Mouse (Mus musculus): ENCODE measurements around the gene Ankrd63. TPM values are rescaled to one million over a fixed set of nuclear protein-coding genes. Genes with fewer than 3 reads are reported as not detected.

Gene Ankrd63
- polyA plus RNA-seq, 1 experiment from 2014 or later = 2.1 TPM

DNA sequence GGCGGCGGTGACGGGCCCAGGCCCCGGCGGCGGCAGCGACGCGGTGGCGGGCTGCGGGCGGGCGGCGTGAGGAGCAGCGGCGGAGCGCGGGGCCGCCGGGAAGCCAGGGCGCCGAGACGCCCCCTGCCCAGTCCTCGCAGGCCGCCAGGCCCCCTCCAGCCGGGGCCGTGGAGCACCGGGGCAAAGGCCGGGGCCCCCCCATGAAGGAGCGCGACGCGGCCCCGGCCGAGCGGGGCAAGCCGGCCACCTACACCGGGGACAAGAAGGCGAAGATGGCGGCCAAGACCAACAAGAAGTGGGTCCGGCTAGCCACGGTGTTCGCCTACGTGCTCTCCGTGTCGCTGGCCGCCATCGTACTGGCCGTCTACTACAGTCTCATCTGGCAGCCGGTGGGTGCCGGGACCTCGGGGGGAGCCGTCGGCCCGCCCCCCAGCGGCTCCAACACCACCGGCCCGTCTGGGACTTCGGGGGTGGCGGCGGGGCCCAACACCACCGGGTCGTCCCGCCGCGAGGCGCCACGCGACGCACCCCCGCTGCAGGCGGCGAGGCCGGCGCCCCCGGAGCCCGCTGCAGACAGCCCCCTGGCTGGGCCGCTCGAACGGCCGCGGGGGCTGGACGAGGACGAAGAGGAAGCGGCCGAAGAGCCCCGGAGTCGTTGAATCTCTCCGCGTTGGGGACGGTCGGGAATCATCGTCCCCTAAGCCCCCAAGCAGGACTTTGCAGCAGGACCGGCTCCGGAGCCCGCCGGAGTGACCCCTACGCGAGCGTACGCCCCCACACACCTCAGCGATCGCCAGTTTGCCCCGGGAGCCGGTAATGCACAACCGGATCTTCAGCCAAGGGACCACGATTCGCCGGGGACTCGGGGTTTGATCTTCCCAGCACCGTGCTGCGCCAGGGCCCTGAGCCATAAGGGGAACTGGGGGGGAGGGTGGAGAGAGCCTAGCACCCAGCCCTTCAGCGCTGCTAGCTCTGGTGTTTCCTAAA, 42.4 kb upstream of the Ankrd63 start:
- peak; percentile 24 for ATAC-seq (ENCODE audit: insufficient number of reproducible peaks, insufficient read depth, low FRiP score, low read depth)
- Histone ChIP-seq H3K36me3 (ENCODE audit: control insufficient read depth, insufficient read depth, low read length) (peaks cover 17% of the 10 kb centered on the region), H3K4me1 (ENCODE audit: control insufficient read depth in 2 of 2, insufficient read depth in 2 of 2, low read length in 2 of 2) (peaks cover 32 to 47% of the 10 kb centered on the region in 2 experiments), H3K27ac (replicated peaks in 1 of 2; ENCODE audit: control insufficient read depth in 1 of 2, insufficient read depth in 1 of 2, low read depth in 2 of 2, low read length in 2 of 2) (peak overlapping the region; percentile 83 to 86), H3K9ac (ENCODE audit: low read length) (peak overlapping the region; percentile 98), H3K9me3 (ENCODE audit: control insufficient read depth, low read length) (no peaks in the 10 kb centered on the region), H3K27me3 (ENCODE audit: control insufficient read depth, insufficient read depth, low read length) (peaks cover 5% of the 10 kb centered on the region; the same call in 1 of the 2 replicates), H3K4me3 (ENCODE audit: control insufficient read depth in 1 of 2, insufficient read depth in 1 of 2, low read depth in 1 of 2, low read length in 2 of 2) (peak overlapping the region; percentile 95 to 98), H3K4me2 (ENCODE audit: low read length) (peak overlapping the region; percentile 88)
- under 1% methylated on average over 88 of the region's 113 CpGs for WGBS

DNA sequence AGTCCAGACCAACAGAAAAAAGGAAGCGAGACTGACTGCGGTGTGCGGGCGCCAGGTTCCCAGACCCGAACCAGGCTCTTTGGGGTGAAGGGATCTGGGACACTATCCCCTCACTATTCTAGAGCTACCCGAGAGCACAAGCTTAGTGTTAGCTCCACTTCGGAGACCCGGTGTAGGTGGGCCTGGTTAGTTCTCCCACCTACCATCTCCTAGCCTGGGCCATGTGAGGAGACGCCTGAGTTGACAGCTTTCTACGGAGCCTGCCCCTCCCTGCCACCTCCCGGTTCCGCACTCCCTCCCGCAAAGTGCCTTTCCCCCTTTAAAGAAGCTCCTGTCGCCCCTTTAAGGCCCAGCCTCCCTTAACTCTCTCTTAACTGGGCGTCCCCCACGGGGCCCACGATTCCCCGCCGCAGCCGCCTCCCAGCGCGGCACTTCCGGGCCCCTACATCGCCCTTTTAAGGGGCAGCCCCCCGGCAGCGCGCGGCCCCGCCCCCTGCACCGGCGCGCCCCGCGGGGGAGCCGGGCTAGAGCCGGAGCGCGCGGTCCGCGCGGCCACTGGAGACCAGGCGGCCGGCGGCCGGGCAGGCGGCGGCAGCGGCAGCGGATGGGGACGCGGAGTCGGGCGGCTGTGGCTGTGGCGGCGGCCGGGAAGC, 41.6 kb upstream of the Ankrd63 start, which contains the start of gene Inafm2:
Gene Inafm2 (plus strand): TSS at position 527 of the 653 bp plus-strand sequence.
- H3K4me2 ChIP-seq (ENCODE audit: low read length) = peak within 1 kb of the TSS; percentile 88
- H3K4me3 ChIP-seq (ENCODE audit: control insufficient read depth in 1 of 2, insufficient read depth in 1 of 2, low read depth in 1 of 2, low read length in 2 of 2) = peak within 1 kb of the TSS; percentile 95 to 98
- H3K4me1 ChIP-seq (ENCODE audit: control insufficient read depth in 2 of 2, insufficient read depth in 2 of 2, low read length in 2 of 2) = peaks cover 26 to 39% of the 10 kb centered on the region in 2 experiments
- H3K27ac ChIP-seq (replicated peaks in 1 of 2; ENCODE audit: control insufficient read depth in 1 of 2, insufficient read depth in 1 of 2, low read depth in 2 of 2, low read length in 2 of 2) = peak within 1 kb of the TSS; percentile 83 to 86
- peak within 1 kb of the TSS; percentile 98 for H3K9ac ChIP-seq (ENCODE audit: low read length)
- H3K9me3 ChIP-seq (ENCODE audit: control insufficient read depth, low read length) = no peaks in the 10 kb centered on the region
- peaks cover 5% of the 10 kb centered on the region; the same call in 1 of the 2 replicates for H3K27me3 ChIP-seq (ENCODE audit: control insufficient read depth, insufficient read depth, low read length)
- ATAC-seq (ENCODE audit: insufficient number of reproducible peaks, insufficient read depth, low FRiP score, low read depth) = peak; percentile 85
- under 1% methylated on average over 47 of the region's 57 CpGs for WGBS
- peaks cover 17% of the 10 kb centered on the region for H3K36me3 ChIP-seq (ENCODE audit: control insufficient read depth, insufficient read depth, low read length)

DNA sequence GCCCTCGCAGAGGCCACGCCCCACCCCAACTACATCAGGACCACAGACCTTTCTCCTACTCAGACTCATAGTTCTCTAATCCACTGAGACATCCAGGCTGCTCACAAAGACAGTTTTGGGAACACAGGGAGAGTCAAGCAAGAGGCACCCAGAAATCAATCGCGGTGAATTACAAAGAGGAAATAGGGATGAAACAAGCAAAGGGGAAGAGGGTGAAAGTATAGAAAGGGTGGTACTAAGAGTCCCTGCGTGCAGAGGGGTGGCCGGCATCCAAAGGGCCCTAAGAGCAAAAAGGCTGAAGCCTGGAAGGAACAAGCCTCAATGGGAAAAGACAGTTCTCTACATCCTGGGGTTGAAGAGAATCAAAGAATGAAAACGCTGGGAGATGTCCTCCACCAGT, 40.9 kb upstream of the Ankrd63 start:
- no peak for ATAC-seq (ENCODE audit: insufficient number of reproducible peaks, insufficient read depth, low FRiP score, low read depth)
- H3K27ac ChIP-seq (replicated peaks in 1 of 2; ENCODE audit: control insufficient read depth in 1 of 2, insufficient read depth in 1 of 2, low read depth in 2 of 2, low read length in 2 of 2) = no peak overlapping the region
- WGBS = 18% methylated on average over 7 of the region's 7 CpGs
- no peaks in the 10 kb centered on the region for H3K9me3 ChIP-seq (ENCODE audit: control insufficient read depth, low read length)
- peak overlapping the region in 1 of 2 experiments; percentile 95; a peak in 2 of 4 replicates for H3K4me3 ChIP-seq (ENCODE audit: control insufficient read depth in 1 of 2, insufficient read depth in 1 of 2, low read depth in 1 of 2, low read length in 2 of 2)
- peaks cover 5% of the 10 kb centered on the region; the same call in 1 of the 2 replicates for H3K27me3 ChIP-seq (ENCODE audit: control insufficient read depth, insufficient read depth, low read length)
- H3K36me3 ChIP-seq (ENCODE audit: control insufficient read depth, insufficient read depth, low read length) = peaks cover 13% of the 10 kb centered on the region
- peaks cover 18 to 31% of the 10 kb centered on the region in 2 experiments for H3K4me1 ChIP-seq (ENCODE audit: control insufficient read depth in 2 of 2, insufficient read depth in 2 of 2, low read length in 2 of 2)
- peak overlapping the region; percentile 98; the same call in 1 of the 2 replicates for H3K9ac ChIP-seq (ENCODE audit: low read length)
- H3K4me2 ChIP-seq (ENCODE audit: low read length) = peak overlapping the region; percentile 88

DNA sequence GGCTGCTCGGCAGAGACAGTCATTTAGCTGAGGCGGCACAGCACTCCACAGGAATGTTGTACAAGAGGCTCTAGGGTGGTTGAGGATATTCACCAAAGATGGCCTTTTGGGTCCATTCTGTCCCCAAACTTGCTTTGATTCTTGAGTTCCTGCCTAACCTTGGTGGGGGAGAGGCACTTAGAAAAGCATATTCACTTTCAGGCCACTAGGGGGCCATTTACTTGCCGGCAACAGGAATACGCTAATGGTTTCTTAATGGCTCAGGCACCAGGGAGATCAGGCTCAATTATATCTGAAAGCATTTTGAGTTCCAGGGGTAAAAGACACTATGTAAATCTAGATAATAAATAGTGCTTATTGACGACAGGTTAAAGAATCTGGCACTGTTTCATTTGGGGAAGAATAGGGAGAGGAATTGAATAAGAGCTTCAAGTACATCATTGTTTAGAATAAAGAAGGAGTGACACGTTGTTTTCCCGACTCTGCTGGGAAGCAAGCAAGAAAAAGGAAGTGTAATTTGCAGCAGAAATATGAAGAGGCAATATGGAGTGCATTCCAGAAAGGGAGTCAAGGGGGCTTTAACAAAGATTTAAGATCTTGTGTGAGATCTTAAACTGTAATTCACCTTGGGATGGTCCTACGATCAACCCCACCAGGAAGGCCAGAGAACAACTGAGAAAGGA, 39.6 kb upstream of the Ankrd63 start:
- Histone ChIP-seq H3K4me1 (ENCODE audit: control insufficient read depth in 2 of 2, insufficient read depth in 2 of 2, low read length in 2 of 2) (peaks cover 11 to 19% of the 10 kb centered on the region in 2 experiments), H3K36me3 (ENCODE audit: control insufficient read depth, insufficient read depth, low read length) (peaks cover under 1% of the 10 kb centered on the region), H3K9ac (ENCODE audit: low read length) (no peak overlapping the region), H3K27ac (replicated peaks in 1 of 2; ENCODE audit: control insufficient read depth in 1 of 2, insufficient read depth in 1 of 2, low read depth in 2 of 2, low read length in 2 of 2) (no peak overlapping the region), H3K4me3 (ENCODE audit: control insufficient read depth in 1 of 2, insufficient read depth in 1 of 2, low read depth in 1 of 2, low read length in 2 of 2) (no peak overlapping the region), H3K4me2 (ENCODE audit: low read length) (no peak overlapping the region), H3K27me3 (ENCODE audit: control insufficient read depth, insufficient read depth, low read length) (peaks cover 5% of the 10 kb centered on the region; the same call in 1 of the 2 replicates), H3K9me3 (ENCODE audit: control insufficient read depth, low read length) (no peaks in the 10 kb centered on the region)
- 29% methylated on average over 8 of the region's 8 CpGs for WGBS
- ATAC-seq (ENCODE audit: insufficient number of reproducible peaks, insufficient read depth, low FRiP score, low read depth) = no peak

DNA sequence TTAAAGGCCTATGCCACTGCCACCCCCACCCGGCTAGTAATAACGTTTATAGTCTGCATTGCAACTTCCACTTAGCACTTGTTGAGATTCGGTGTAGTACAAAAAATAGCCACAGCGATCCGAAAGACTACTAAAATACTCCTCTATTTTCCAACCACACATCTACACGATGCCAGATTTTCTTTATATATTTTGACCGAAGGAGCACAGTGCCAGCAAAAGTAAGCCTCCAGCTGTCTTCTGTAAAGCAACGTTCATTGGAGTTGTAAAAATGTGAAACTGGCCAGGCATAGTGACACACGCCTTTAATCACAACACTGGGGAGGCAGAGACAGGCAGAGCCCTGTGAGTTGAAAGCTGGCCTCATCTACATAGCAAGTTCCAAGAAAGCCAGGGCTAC, 37.4 kb upstream of the Ankrd63 start:
- Histone ChIP-seq H3K4me2 (ENCODE audit: low read length) (no peak overlapping the region), H3K27ac (replicated peaks in 1 of 2; ENCODE audit: control insufficient read depth in 1 of 2, insufficient read depth in 1 of 2, low read depth in 2 of 2, low read length in 2 of 2) (no peak overlapping the region), H3K36me3 (ENCODE audit: control insufficient read depth, insufficient read depth, low read length) (no peaks in the 10 kb centered on the region), H3K9ac (ENCODE audit: low read length) (no peak overlapping the region), H3K9me3 (ENCODE audit: control insufficient read depth, low read length) (no peaks in the 10 kb centered on the region), H3K4me1 (ENCODE audit: control insufficient read depth in 2 of 2, insufficient read depth in 2 of 2, low read length in 2 of 2) (peaks cover 3 to 9% of the 10 kb centered on the region in 2 experiments; a peak in 2 of 4 replicates), H3K27me3 (ENCODE audit: control insufficient read depth, insufficient read depth, low read length) (peaks cover 5% of the 10 kb centered on the region; the same call in 1 of the 2 replicates), H3K4me3 (ENCODE audit: control insufficient read depth in 1 of 2, insufficient read depth in 1 of 2, low read depth in 1 of 2, low read length in 2 of 2) (no peak overlapping the region)
- ATAC-seq (ENCODE audit: insufficient number of reproducible peaks, insufficient read depth, low FRiP score, low read depth) = no peak
- 61% methylated on average over 9 of the region's 9 CpGs for WGBS

DNA sequence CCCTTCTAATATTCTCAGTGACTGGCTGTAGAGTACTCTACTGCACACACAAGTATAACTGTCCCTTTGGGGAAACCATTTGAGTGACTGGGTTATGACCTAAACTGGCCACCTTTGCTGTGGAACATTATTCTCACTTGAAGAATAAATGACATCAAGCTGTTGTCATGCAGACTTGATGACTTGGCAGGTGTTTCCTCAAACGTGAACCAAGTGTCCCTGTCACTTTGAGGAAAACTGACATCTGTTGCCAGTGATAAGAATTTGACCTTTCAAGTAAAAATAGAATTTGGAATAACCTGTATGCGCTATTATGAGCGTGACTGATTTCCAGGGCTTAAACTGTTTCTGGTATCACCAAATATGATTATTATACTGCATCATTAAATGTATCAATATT, 36.6 kb upstream of the Ankrd63 start:
- WGBS = 55% methylated on average over 3 of the region's 3 CpGs
- no peak overlapping the region for H3K4me3 ChIP-seq (ENCODE audit: control insufficient read depth in 1 of 2, insufficient read depth in 1 of 2, low read depth in 1 of 2, low read length in 2 of 2)
- peaks cover 3 to 9% of the 10 kb centered on the region in 2 experiments; a peak in 2 of 4 replicates for H3K4me1 ChIP-seq (ENCODE audit: control insufficient read depth in 2 of 2, insufficient read depth in 2 of 2, low read length in 2 of 2)
- no peak overlapping the region for H3K27ac ChIP-seq (replicated peaks in 1 of 2; ENCODE audit: control insufficient read depth in 1 of 2, insufficient read depth in 1 of 2, low read depth in 2 of 2, low read length in 2 of 2)
- no peaks in the 10 kb centered on the region for H3K36me3 ChIP-seq (ENCODE audit: control insufficient read depth, insufficient read depth, low read length)
- H3K4me2 ChIP-seq (ENCODE audit: low read length) = no peak overlapping the region
- no peaks in the 10 kb centered on the region for H3K9me3 ChIP-seq (ENCODE audit: control insufficient read depth, low read length)
- H3K9ac ChIP-seq (ENCODE audit: low read length) = no peak overlapping the region
- no peak for ATAC-seq (ENCODE audit: insufficient number of reproducible peaks, insufficient read depth, low FRiP score, low read depth)
- H3K27me3 ChIP-seq (ENCODE audit: control insufficient read depth, insufficient read depth, low read length) = peaks cover 5% of the 10 kb centered on the region; the same call in 1 of the 2 replicates

DNA sequence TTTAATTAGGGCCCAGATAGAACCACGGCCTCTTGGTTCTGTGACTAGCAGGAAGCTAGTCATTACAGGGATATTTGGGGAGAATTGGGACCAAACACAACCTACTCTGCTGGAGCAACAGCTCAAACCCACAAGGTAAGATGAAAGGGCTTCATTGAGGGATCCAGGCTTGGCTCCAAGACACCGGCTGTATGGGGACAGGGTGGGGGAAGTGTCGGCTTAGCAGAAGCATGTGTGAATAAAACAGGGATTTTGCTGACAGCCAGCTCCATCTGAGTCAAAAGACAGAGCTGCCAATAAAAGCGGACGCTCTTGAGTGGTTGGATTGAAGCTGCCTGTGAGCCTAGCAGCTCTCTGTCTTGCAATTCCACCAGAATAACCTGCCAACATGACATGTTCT, 29.6 kb upstream of the Ankrd63 start:
- Histone ChIP-seq H3K4me2 (ENCODE audit: low read length) (no peak overlapping the region), H3K36me3 (ENCODE audit: control insufficient read depth, insufficient read depth, low read length) (no peaks in the 10 kb centered on the region), H3K4me1 (ENCODE audit: control insufficient read depth in 2 of 2, insufficient read depth in 2 of 2, low read length in 2 of 2) (peaks cover 17 to 21% of the 10 kb centered on the region in 2 experiments), H3K9ac (ENCODE audit: low read length) (no peak overlapping the region), H3K9me3 (ENCODE audit: control insufficient read depth, low read length) (no peaks in the 10 kb centered on the region), H3K27ac (replicated peaks in 1 of 2; ENCODE audit: control insufficient read depth in 1 of 2, insufficient read depth in 1 of 2, low read depth in 2 of 2, low read length in 2 of 2) (no peak overlapping the region), H3K27me3 (ENCODE audit: control insufficient read depth, insufficient read depth, low read length) (peaks cover 19% of the 10 kb centered on the region), H3K4me3 (ENCODE audit: control insufficient read depth in 1 of 2, insufficient read depth in 1 of 2, low read depth in 1 of 2, low read length in 2 of 2) (no peak overlapping the region)
- WGBS = 48% methylated on average over 5 of the region's 5 CpGs
- no peak for ATAC-seq (ENCODE audit: insufficient number of reproducible peaks, insufficient read depth, low FRiP score, low read depth)

Measured in heart, embryonic 14.5 days (tissue).